Mouse (Mus musculus) bone marrow, adult 2 months (tissue): ENCODE results near the gene Dnaja3. TPM values are rescaled to one million over a fixed set of nuclear protein-coding genes. Genes with fewer than 3 reads are reported as not detected.

Experiments
- H3K27ac ChIP-seq: fragments of 200-500 bp; 2 replicates; pipeline ENCODE4 v1.5.1; 2012; ENCODE audit warnings: low read depth, mild to moderate bottlenecking, control low read depth, inconsistent platforms, low read length; ENCODE audit not compliant: control insufficient read depth, poor library complexity, insufficient read depth
- H3K4me1 ChIP-seq: fragments of 200-500 bp; 2 replicates; pipeline ENCODE4 v1.6.1; 2011; ENCODE audit warnings: low read length; ENCODE audit not compliant: control insufficient read depth, insufficient read depth
- H3K4me3 ChIP-seq: fragments of 200-500 bp; replicated peaks from 2 replicates; pipeline ENCODE3; 2011; ENCODE audit warnings: mild to moderate bottlenecking, low read depth, low read length, control low read depth; ENCODE audit not compliant: control insufficient read depth
- CTCF ChIP-seq: fragments of 200-500 bp; IDR thresholded peaks from 2 replicates; pipeline ENCODE4 v1.5.1; 2011; ENCODE audit warnings: low read length, control low read depth; ENCODE audit not compliant: control insufficient read depth, insufficient read depth
- POLR2A ChIP-seq: fragments of 200-500 bp; IDR thresholded peaks from 2 replicates; pipeline ENCODE4 v1.6.1; 2011; ENCODE audit warnings: low read depth, mild to moderate bottlenecking, control low read depth, low read length, borderline replicate concordance; ENCODE audit not compliant: control insufficient read depth
- WGBS: fragments of 180-500 bp; shearing (Covaris S2); methylation state at CpG from one replicate; pipeline ENCODE4 v1.1.7; 2018; 5-methylcytosine and 5-hydroxymethylcytosine counted together
- polyA plus RNA-seq: library from polyadenylated mRNA; stranded (reverse); fragments of >200 nt; gene quantifications from 2 replicates; pipeline ENCODE4 v1.2.4, GENCODE M21; 2011; ENCODE audit warnings: low replicate concordance; ENCODE audit not compliant: missing spikeins, insufficient read depth, insufficient read length

Gene Dnaja3
- polyA plus RNA-seq, 1 experiment, result 11.7 TPM

- TF ChIP-seq POLR2A (no peak), CTCF (no peak)
- Histone ChIP-seq H3K4me1 (peaks cover 3% of the 10 kb centered on the region), H3K27ac (no peak overlapping the region), H3K4me3 (no peak overlapping the region)
- WGBS, result 79% methylated on average over 13 of the region's 13 CpGs
Measured at GRCm38 (mm10) chr16:4642190-4642589, 2.4 kb downstream of the Dnaja3 start.

- 90% methylated on average over 6 of the region's 6 CpGs for WGBS
- TF ChIP-seq POLR2A (no peak), CTCF (no peak)
- no peak overlapping the region for H3K27ac ChIP-seq
- H3K4me3 ChIP-seq, result no peak overlapping the region
- peaks cover 3% of the 10 kb centered on the region for H3K4me1 ChIP-seq
Measured at GRCm38 (mm10) chr16:4642937-4643336, 3.1 kb downstream of the Dnaja3 start.

DNA sequence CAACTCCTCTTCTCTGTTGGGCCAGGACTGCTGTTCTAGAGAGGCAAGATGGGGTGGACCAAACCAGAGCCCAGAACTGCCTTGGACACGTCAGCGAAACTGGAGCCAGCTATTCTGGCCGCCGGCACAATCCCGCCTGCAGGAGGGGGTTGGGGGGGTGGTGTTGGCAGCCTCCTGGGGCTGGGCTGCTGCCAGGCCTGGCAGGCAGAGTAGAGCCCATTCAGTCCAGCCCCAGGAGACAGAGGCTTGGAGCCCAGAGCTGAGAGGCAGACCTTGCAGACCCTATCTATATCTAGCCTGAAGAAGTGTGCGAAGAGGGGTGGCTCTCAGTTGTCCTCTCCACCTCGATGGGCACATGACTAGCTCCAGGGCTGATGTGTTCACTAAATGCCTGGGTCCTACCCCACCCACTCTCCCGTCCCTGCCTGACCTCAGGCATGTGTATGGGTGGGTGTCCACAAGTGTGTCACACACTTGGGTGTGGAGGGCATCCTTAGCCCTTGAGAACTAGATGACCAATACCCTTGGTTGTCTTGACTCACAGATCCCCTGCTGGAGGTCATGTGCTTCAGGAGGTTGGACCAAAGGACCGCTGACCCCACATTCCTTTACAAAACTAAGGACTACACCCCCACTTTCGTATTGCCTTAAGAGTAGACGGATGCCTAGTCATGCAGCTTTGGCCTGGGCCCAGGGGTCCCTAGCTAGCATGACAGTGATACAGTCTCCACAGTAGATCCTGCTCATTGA, 4.1 kb downstream of the Dnaja3 start:
- H3K27ac ChIP-seq, result no peak overlapping the region
- TF ChIP-seq POLR2A, result no peak
- TF ChIP-seq CTCF, result no peak
- 77% methylated on average over 11 of the region's 11 CpGs for WGBS
- H3K4me1 ChIP-seq, result peaks cover 3% of the 10 kb centered on the region
- no peak overlapping the region for H3K4me3 ChIP-seq

DNA sequence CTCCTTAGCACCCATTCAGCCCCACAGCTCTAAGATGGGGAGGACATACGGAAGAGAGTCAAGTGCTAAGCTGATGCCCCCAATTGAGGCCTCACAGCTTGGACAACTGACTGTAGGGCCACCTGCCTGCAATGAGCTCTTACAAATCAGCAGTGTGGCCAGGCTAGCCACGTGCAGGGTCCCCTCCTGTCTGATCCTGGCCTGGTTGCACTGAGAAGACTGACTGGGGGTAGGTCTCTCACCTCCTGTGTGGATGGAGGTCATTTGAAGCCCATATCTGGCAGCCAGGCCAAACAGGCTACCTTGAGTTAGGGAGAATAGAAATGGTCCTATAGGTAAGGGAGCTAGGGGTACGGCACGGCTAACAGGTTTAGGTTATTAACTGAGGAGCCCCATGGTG, 6.1 kb downstream of the Dnaja3 start:
- 78% methylated on average over 4 of the region's 4 CpGs for WGBS
- Histone ChIP-seq H3K27ac (no peak overlapping the region), H3K4me1 (peaks cover 1% of the 10 kb centered on the region), H3K4me3 (no peak overlapping the region)
- TF ChIP-seq CTCF, result no peak
- no peak for TF ChIP-seq POLR2A

DNA sequence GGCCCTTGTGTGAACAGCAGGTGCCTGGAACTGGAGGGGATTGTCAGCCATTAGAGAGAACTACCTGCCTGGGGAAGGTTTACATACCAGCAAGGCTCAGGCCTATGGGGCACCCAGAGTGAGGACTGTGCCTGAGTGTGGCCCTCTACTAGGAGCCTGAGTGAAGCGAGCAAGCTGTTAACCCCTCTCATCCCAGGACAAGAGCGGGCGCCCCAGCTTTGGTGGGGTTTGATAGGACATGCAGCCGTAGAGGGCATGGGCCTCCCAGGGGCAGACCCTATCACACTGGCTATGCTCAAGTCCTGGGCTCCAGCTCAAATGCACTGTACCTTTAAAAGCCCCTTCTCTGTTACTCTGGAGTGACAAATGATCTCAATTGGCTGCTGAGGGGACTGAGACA, 7.0 kb downstream of the Dnaja3 start:
- WGBS, result 91% methylated on average over 4 of the region's 4 CpGs
- TF ChIP-seq POLR2A (no peak), CTCF (no peak)
- H3K27ac ChIP-seq, result no peak overlapping the region
- no peak overlapping the region for H3K4me3 ChIP-seq
- no peaks in the 10 kb centered on the region for H3K4me1 ChIP-seq

GRCm38 (mm10) chr16:4647651-4648141, 7.9 kb downstream of the Dnaja3 start:
- WGBS, result 87% methylated on average over 13 of the region's 13 CpGs
- Histone ChIP-seq H3K27ac (no peak overlapping the region), H3K4me1 (no peaks in the 10 kb centered on the region), H3K4me3 (no peak overlapping the region)
- TF ChIP-seq POLR2A (no peak), CTCF (no peak)

- Histone ChIP-seq H3K4me1 (no peaks in the 10 kb centered on the region), H3K27ac (no peak overlapping the region), H3K4me3 (no peak overlapping the region)
- no peak for TF ChIP-seq CTCF
- no peak for TF ChIP-seq POLR2A
- WGBS, result 91% methylated on average over 28 of the region's 28 CpGs
Measured at GRCm38 (mm10) chr16:4648416-4649023, 8.7 kb downstream of the Dnaja3 start.

GRCm38 (mm10) chr16:4649211-4649610, 9.4 kb downstream of the Dnaja3 start:
- Histone ChIP-seq H3K4me3 (no peak overlapping the region), H3K27ac (no peak overlapping the region), H3K4me1 (no peaks in the 10 kb centered on the region)
- WGBS, result 87% methylated on average over 5 of the region's 5 CpGs
- no peak for TF ChIP-seq CTCF
- no peak for TF ChIP-seq POLR2A
